In the genomic region with DNA sequence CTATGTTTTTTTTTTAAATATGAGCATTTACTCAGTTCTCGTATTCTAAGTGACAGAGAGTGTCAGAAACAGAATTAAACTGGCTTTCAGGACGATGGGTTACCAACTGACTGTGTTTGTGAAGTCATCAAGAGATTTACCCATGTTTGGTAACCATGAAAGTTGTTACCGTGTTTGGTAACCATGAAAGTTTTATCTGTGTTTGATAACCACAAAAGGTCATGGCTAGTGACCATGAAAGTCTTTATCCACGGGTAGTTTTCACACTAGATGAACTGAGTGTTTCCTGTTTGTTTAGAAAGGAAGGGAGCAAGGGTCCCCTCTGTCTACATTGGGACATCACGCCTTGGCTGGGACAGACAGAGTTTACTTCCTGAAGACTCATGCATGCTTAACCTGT, we compare ENCODE assay signal across 14 mouse cellular contexts.
"Had no signal": no experiment of that assay in that cellular context is flagged by ENCODE, and none has a peak within 500 bp of the region (broad histone marks: within the 10 kb centered on the region; RNA-seq: fewer than 3 reads in every experiment).

No protein-coding gene starts in this region.

- ATAC-seq: intestine, embryonic 16.5 days had no signal

- H3K27ac ChIP-seq: limb, embryonic 12.5 days; liver, embryonic 15.5 days; midbrain, embryonic 12.5 days; neural tube, embryonic 12.5 days had no signal

- H3K4me2 ChIP-seq: limb, embryonic 12.5 days; liver, embryonic 11.5 days; liver, embryonic 15.5 days; lung, embryonic 14.5 days; midbrain, embryonic 12.5 days; neural tube, embryonic 12.5 days had no signal

- H3K4me3 ChIP-seq: limb, embryonic 12.5 days; liver, embryonic 15.5 days; midbrain, embryonic 12.5 days; myocyte; neural tube, embryonic 12.5 days had no signal

- H3K27me3 ChIP-seq: limb, embryonic 12.5 days; liver, embryonic 15.5 days; midbrain, embryonic 12.5 days; neural tube, embryonic 12.5 days had no signal

- H3K9me3 ChIP-seq: limb, embryonic 12.5 days; liver, embryonic 15.5 days; midbrain, embryonic 12.5 days; neural tube, embryonic 12.5 days had no signal

- DNase-seq: kidney, postnatal 25 days; layer of hippocampus, adult 9-11 months; lung, embryonic 14.5 days; lung, postnatal 10 days; right cerebral cortex, postnatal 25 days; thymus, adult 2 months; thymus, postnatal 36 days had no signal

- H3K36me3 ChIP-seq: limb, embryonic 12.5 days; liver, embryonic 15.5 days; midbrain, embryonic 12.5 days; neural tube, embryonic 12.5 days had no signal

- H3K4me1 ChIP-seq: liver, embryonic 15.5 days; neural tube, embryonic 12.5 days had no signal

- H3K9ac ChIP-seq: limb, embryonic 12.5 days; liver, embryonic 15.5 days; lung, embryonic 14.5 days; midbrain, embryonic 12.5 days; neural tube, embryonic 12.5 days had no signal
